Mouse (Mus musculus) heart, adult 8-10 months (tissue): ENCODE measurements around the gene Stat1. TPM values are rescaled to one million over a fixed set of nuclear protein-coding genes. Genes with fewer than 3 reads are reported as not detected.

Experiments used
- DNase-seq: peaks from one replicate; pipeline ENCODE4 v3.0.0; 2022; ENCODE audit warnings: low spot score
- total RNA-seq, 4 experiments: library from RNA; stranded (reverse); gene quantifications; 2 replicates each; pipeline ENCODE4 v1.2.4; 2022

The Stat1 gene
- total RNA-seq, result 10 to 100 TPM; 26.0 to 33.9 (median 26.9) TPM

GRCm38 (mm10) chr1:52118860-52119591, at the start of gene Stat1:
Stat1 (plus strand) TSS chr1:52119440.
- peak; percentile 83 for DNase-seq

- no peak for DNase-seq
These were observed 39.4 kb upstream of the Stat1 start for GRCm38 (mm10) chr1:52079724-52080367.

DNA sequence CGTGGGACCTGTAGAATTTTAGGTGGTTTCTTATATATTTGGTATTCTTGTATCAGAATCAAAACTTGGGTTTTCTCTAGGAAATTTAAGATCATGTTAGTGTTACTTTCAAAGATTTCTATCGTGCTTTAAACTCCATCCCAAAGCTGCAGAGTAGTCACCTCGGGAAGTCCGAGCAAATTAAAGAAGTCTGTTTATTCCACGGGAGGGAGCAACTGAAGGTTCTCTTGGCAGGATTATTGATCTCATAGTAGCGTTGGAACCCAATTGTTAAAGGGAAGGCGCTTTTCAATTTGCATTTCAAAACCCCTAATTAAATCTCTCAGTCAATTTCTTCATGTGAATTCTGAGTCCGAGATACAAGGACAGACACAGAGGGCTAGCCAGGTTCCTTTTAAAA, 38.9 kb upstream of the Stat1 start:
- DNase-seq, result no peak

- DNase-seq, result no peak
These were observed 33.0 kb upstream of the Stat1 start for GRCm38 (mm10) chr1:52086236-52086635.

- DNase-seq, result no peak
These were observed 32.1 kb upstream of the Stat1 start for GRCm38 (mm10) chr1:52087128-52087527.

GRCm38 (mm10) chr1:52088634-52089033, 30.6 kb upstream of the Stat1 start:
- DNase-seq, result no peak

GRCm38 (mm10) chr1:52098618-52099232, 20.5 kb upstream of the Stat1 start:
- peak; percentile 37 for DNase-seq

DNA sequence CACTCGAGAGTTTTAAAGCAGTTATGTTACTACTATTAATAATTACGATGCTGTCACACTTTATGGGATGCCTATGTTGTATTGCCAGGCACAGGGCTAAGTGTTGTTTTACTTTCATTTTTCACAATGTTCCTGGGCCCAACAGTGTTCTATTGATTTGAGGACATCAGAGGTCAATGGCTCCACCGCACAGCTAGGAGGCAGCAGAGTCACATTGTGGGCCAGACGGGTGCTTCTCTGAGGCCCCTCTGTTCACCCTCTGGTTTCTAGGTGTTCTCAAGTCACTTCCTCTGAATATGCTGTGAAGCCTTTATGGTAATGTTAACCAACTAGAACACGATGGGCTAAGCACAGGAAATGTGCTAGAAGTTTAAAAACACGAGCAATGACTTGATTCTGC, 18.7 kb upstream of the Stat1 start:
- no peak for DNase-seq

GRCm38 (mm10) chr1:52102795-52103194, 16.4 kb upstream of the Stat1 start:
- DNase-seq, result no peak

DNA sequence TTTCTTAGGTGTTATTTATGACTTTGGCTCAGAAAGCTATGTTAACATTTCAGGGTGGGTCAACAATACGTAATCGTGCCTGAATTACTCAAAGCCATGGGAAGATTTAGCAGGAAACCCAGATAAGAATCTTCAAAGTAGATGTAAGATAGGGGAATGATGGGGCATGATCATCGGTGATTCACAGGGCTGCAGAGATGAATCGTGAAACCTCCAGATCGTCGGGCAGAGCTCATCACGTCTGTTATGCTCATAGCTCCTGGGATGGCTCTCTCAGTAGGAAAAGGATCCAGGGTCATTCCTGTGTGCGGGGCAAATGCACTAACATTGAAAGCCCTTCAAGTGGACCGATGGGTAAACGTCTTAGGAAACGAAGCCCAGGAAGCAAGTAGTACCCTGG, 12.0 kb upstream of the Stat1 start:
- no peak for DNase-seq

DNA sequence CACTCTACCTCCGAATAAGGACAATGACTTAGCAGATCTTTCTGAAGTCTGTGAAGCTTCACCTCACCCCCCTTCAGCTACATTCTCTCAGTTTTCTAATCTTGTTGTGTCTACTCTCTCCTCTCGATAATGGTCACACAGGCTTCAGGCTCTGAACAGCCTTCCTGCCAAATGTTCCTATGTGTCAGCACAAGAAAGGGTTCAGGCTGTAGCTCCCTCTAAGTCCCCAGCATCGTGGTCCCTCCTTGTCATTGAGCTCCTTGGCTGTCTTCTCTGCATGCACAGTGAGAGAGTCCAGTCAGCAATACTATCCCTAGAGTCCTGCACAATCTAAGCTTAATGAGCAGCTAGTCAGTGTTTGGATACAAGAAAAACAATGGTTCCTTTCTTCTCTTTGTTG, 8.0 kb upstream of the Stat1 start:
- DNase-seq, result no peak

DNA sequence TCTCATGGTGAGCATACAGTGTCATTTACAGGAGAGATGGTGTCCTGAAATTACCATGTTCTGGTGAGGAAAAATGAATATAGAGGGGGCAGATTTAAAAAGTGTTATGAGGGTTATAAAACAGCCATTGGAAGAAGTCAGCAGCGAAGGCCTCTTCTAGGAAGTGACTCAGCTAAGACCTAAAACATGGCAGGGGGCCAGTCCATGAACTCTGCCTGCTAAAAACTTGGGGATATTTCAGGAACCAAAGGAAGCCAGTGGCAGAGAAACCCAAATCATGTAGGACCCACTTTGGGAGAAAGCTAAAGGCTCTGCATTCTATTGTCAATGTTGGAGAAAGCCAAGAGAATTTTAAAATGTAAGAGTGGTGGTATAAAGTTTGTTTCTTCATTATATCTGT, 6.9 kb upstream of the Stat1 start:
- DNase-seq, result no peak

DNA sequence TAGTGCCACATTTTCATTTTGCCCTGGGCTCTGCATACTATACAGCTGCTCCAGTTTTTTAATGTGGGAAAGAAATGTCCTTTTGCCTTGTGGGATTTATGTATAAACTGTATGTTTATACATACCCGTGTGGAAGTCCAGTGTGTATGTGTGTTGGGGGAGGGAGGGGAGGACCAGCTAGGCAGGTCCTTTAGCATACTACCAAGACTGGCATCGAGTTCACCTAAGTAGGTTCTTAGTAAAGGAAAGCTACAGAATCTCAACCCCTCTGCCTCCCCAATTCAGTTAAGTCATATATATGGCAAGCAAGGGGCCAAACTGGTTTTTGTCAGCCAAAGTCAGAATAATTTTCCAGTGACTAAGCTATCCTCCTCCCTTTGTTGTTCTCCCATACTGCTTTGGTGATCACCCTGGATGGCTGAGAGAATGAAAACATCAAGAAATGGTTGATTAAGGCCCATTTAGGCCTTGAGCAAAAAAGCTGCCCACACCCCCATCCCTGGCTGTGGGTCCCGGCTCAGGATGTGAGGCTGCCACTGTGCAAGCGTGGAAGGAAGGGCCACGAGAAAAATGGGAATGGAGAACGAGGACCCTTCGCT, 6.1 kb upstream of the Stat1 start:
- no peak for DNase-seq

- DNase-seq, result peak; percentile 98
These were observed 5.6 kb upstream of the Stat1 start for GRCm38 (mm10) chr1:52113666-52114069.

GRCm38 (mm10) chr1:52116441-52116840, 2.8 kb upstream of the Stat1 start:
- no peak for DNase-seq

- no peak for DNase-seq
These were observed 1.5 kb upstream of the Stat1 start for GRCm38 (mm10) chr1:52117777-52118176.

DNA sequence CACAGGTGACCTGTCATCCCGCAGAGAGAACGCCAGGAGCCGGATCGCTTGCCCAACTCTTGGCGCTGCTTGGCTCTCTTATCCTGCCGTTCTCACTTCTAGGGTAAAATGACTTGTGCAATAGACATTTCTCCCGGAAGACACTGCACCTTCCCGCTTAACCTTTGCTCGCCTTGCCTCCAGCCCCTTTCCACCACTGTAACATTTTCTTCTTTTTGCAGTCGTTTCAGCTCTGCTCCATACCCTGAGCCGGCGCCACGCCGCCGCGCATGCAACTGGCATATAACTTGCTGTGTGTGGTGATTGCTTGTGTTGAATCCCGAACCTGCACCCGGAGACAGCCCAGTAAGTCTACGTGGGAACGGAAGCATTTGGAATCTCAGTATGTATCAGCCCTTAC, 451 bp downstream of the Stat1 start:
- peak; percentile 21 for DNase-seq

GRCm38 (mm10) chr1:52120191-52120590, 951 bp downstream of the Stat1 start:
- no peak for DNase-seq

DNA sequence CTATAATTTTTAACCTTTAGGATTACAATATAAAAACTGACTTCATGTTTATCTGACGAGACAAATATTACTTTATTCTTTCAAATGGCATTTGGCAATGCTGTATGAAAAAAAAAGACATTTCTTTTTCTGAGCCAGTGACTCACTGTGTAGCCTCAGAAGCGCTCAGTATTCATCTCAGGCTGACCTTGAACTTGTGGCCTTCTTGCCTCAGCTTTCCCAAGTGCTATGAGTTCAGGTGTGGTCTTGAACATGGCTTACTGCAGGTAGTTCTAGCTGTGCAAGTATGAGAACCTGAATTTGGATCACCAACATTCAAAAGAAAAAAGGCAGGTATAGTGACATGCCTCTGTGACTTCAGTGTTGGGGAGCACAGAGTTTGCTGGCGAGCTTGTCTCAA, 1.8 kb downstream of the Stat1 start:
- no peak for DNase-seq

DNA sequence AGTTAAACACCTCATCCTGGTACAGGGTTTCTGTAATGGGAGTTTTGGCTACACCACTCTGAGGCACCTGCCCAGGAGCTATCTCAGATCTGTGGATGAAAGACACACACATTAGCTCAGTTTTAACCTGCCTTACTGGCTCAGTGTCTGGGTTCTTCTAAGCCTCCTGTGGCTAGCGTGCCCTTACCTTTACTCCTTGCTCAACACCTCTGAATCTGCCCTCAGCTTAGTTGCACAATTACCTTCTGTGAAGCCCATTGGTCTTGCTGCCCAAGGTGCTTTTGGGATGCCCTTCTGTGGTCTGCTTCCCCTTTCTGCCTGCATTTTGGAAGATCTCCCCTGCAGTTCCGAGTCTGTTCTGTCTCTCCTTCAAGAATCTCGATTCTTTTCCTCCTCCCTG, 5.6 kb downstream of the Stat1 start:
- DNase-seq, result no peak

DNA sequence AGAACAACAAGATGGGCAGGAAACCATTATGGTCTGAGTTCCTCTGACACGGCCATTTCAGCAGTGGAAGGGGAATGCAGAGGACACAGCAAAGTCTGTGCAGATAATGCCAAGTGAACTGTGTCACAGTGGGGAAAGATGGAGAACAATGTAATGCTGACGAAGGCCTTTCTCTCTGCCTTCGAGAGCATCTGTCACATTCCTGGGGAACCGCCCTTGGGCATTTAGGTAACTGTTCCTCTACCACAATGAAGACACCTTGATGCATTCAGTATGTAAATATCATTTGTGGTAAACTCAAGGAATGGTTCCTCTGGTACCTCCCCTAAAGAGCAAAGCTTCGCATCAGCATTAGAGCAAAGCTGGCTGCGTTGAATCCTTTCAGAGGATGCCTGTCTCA, 8.1 kb downstream of the Stat1 start:
- DNase-seq, result no peak

DNA sequence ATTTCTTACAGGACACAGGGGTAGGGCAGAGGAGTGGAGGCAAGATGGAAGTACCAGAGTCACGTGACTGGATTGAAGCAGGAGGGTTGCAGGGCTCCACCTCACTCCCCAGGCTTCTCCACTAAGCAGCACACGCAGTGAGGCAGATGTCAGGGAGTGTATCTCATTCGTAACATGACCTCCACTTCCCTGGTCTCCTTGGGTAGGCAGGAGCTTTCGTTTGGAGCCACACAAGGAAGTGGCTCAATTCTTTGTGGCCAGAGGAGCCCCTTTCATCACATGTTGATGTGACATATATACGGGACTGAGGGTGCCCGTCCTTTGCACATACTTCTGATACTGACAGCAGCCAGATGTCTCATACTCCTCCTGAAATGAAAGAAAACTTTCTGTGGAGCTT, 10.6 kb downstream of the Stat1 start:
- DNase-seq, result no peak
